Mouse (Mus musculus): ENCODE measurements around the gene Borcs6.
"Not testable (repeated sequence)": the region's sequence is repeated elsewhere in the genome, so short reads cannot be mapped to it uniquely, and the experiment has no call there.

Gene Borcs6

GRCm38 (mm10) chr11:69059357-69059974, at the start of gene Borcs6:
Gene Borcs6, plus strand, starts transcription at chr11:69059717.
- peak; percentile 85 to 94 for DNase-seq (ENCODE audit: low spot score in 2 of 2)

GRCm38 (mm10) chr11:69010400-69011323, 48.9 kb upstream of the Borcs6 start:
- no peak for DNase-seq (ENCODE audit: low spot score in 2 of 2)

- not testable (repeated sequence) for DNase-seq (ENCODE audit: low spot score in 2 of 2)
These were observed 48.1 kb upstream of the Borcs6 start for GRCm38 (mm10) chr11:69011445-69011844.

- peak; percentile 75 to 86 for DNase-seq (ENCODE audit: low spot score in 2 of 2)
These were observed 47.4 kb upstream of the Borcs6 start for GRCm38 (mm10) chr11:69012071-69012601.

GRCm38 (mm10) chr11:69015644-69016441, 43.7 kb upstream of the Borcs6 start, which contains the start of gene Ctc1:
Gene Ctc1, plus strand, starts transcription at chr11:69015911.
- DNase-seq (ENCODE audit: low spot score in 2 of 2) = peak; percentile 76 to 80

- DNase-seq (ENCODE audit: low spot score in 2 of 2) = no peak
These were observed 42.8 kb upstream of the Borcs6 start for GRCm38 (mm10) chr11:69016755-69017154.

GRCm38 (mm10) chr11:69020691-69021090, 38.8 kb upstream of the Borcs6 start:
- no peak for DNase-seq (ENCODE audit: low spot score in 2 of 2)

- DNase-seq (ENCODE audit: low spot score in 2 of 2) = no peak
These were observed 33.0 kb upstream of the Borcs6 start for GRCm38 (mm10) chr11:69026562-69026961.

- no peak for DNase-seq (ENCODE audit: low spot score in 2 of 2)
These were observed 30.7 kb upstream of the Borcs6 start for GRCm38 (mm10) chr11:69028805-69029204.

GRCm38 (mm10) chr11:69033552-69033951, 26.0 kb upstream of the Borcs6 start:
- DNase-seq (ENCODE audit: low spot score in 2 of 2) = no peak

- no peak for DNase-seq (ENCODE audit: low spot score in 2 of 2)
These were observed 24.9 kb upstream of the Borcs6 start for GRCm38 (mm10) chr11:69034585-69034984.

GRCm38 (mm10) chr11:69035411-69035810, 24.1 kb upstream of the Borcs6 start:
- DNase-seq (ENCODE audit: low spot score in 2 of 2) = no peak

GRCm38 (mm10) chr11:69035849-69036248, 23.7 kb upstream of the Borcs6 start:
- DNase-seq (ENCODE audit: low spot score in 2 of 2) = peak; percentile 47 to 81

GRCm38 (mm10) chr11:69036486-69037230, 22.9 kb upstream of the Borcs6 start:
- peak; percentile 82 for DNase-seq (ENCODE audit: low spot score in 2 of 2)

- DNase-seq (ENCODE audit: low spot score in 2 of 2) = peak; percentile 66 to 71
These were observed 22.1 kb upstream of the Borcs6 start for GRCm38 (mm10) chr11:69037231-69038061.

GRCm38 (mm10) chr11:69038173-69038572, 21.3 kb upstream of the Borcs6 start:
- DNase-seq (ENCODE audit: low spot score in 2 of 2) = no peak

GRCm38 (mm10) chr11:69045531-69046394, 13.8 kb upstream of the Borcs6 start, which contains the start of gene Aurkb:
Gene Aurkb, plus strand, starts transcription at chr11:69045647.
- peak; percentile 65 to 70 for DNase-seq (ENCODE audit: low spot score in 2 of 2)

GRCm38 (mm10) chr11:69046395-69046774, 13.1 kb upstream of the Borcs6 start:
- DNase-seq (ENCODE audit: low spot score in 2 of 2) = no peak

- DNase-seq (ENCODE audit: low spot score in 2 of 2) = no peak
These were observed 11.9 kb upstream of the Borcs6 start for GRCm38 (mm10) chr11:69047592-69047991.

All from urinary bladder, adult 18-20 months (tissue).